Mouse (Mus musculus) lung, postnatal 0 days (tissue): Measurements from ENCODE around the gene Erbb2.

Source experiments
- CTCF ChIP-seq: IDR thresholded peaks from 2 replicates; pipeline ENCODE4 v1.5.1; 2016; ENCODE audit warnings: antibody characterized with exemption, mild to moderate bottlenecking
- EP300 ChIP-seq: IDR thresholded peaks from 2 replicates; pipeline ENCODE4 v1.6.1; 2016; ENCODE audit warnings: antibody characterized with exemption, mild to moderate bottlenecking, control low read depth

DNA sequence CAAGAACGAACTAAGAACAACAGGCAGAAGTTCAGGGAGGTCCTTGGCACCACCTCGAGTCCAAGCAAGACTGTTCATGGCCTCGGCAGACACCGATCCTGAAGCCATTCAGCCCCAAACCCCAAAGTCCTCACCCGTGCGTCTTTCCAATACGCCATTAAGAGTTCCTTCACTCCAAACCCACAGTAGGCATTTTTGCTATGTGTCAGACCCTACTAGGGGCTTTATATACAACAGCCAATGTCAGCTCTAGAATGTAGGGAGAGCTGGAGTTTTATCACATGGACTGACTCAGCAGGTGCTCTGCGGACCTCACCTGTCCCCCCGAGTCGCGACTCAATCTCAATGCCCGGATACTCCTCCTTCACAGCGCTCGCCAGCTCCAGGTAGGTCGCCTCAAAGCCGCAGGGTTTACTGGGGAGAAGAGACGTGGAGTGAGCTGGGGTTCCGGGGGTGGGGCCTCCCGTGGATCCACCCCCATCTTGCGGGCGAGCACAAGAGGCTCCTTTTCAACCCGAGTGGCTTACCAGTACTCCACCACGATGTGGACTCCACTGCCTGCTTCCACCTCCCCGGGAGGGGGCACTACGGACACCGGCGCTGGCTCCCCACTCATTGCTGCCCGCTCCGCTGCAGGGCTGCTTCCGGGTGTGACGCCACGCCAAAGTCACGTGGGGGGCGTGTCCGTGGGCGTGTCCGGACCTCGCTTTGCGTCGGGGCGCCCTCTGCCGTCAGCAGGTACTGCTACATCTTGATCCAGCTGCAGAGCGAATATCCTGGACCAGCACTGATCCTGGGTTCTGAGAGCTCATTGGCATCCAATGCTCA lies 26.3 kb downstream of the Erbb2 start, which contains the start of gene Mien1:
- TF ChIP-seq CTCF: peak; percentile 97
- no peak; the same call in 1 of the 2 replicates for TF ChIP-seq EP300
